Mouse (Mus musculus): ENCODE data around the gene Shank2. TPM values are rescaled to one million over a fixed set of nuclear protein-coding genes. Genes with fewer than 3 reads are reported as not detected.

Shank2 gene
- total RNA-seq, 2 experiments from 2014 or later, result 148 to 167 TPM

DNA sequence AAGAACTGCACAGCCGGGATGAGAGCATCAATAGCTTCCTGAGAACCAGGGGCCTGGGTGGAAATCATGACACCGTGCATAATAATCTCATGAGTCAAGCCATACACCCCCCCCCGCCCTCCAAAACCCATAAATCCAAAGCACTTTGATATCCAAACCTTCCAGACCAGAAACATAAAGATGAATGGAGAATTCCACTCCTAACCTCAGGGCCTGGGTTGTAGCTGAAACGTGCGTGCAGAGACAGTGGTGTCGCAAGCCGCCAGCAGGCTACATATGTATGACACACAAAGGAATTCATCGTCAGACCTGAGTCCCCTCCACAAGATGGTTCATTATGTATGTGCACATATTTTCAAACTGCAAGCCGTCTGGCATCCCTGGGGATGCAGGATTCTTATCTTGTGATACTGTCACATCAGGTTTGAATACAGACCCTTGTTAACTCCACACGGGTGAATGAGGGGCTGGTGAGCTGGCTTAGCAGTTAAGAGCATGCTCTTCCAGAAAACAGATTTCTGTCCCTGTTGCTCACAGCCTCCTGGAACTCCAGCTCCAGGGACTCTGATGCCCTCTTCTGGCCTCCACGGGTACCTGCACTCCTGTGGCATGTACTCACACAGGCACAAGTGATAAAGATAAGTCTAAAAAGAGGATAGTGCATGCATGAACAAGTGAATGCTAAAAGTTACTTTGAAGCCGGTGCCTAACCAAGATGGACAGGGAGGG is 24.5 kb downstream of the Shank2 start:
- intact Hi-C loops (cut with DNase I), result no loop called here
- DNase-seq (ENCODE audit: low spot score in 2 of 2), result no peak

DNA sequence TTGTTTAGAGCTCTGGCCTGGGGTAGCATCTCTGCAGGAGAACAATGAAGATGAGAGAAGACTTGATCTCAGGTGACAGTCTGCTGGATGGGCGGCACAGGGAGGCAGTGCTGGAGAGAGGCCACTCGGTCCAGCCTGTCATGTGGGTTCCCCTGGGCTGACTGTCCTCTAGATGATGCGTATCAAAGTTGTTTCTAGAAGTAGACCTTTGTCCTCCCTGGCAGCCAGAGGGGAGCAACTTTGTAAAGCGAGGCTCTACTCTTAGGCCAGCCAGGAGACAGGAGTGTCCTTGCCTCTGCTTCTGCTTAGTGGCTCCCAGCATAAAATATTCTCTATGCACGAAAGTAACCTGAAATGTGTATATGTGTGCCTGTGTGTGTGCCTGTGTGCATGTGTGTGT is 27.5 kb downstream of the Shank2 start:
- intact Hi-C loops (cut with DNase I), result no loop called here
- DNase-seq (ENCODE audit: low spot score in 2 of 2), result no peak

DNA sequence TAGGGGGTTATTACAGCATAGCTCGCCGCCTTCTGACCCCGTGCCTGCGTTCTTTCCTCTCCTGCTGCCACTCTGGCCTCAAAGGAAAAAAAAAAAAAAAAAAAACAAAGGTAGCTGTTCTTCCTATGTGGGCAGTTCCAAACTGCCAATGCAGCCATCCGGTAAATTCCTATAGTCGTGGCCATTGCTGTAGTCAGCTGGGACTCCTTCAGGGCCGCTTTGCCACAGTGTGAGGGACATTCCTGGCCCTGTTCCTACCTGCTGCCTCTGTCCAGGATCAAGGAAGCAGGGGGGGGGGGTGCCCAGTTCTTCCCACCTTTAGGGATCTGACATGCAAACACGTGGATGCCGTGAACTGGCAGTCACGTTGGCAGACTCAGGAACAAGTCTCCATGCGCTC is 29.1 kb downstream of the Shank2 start:
- no peak for DNase-seq (ENCODE audit: low spot score in 2 of 2)
- intact Hi-C loops (cut with DNase I), result no loop called here

DNA sequence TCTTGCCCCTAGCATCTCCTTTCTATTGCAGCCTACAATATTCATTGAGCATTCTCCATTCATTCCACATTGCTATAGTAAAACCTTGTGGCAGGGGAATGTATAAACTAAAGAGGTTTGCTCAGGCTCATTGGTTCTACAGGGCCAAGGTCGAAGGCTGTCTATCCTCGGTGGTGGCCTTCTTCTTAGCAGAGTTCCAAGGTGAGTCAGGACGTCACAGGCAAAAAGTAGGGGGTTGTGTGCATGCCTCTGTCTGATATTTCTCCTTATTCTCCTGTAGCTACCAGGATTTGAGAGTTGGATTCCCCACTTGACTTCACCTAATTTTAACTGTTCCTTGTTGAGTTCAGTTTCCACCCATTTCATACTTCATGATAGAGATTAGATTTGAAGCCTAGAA is 29.9 kb downstream of the Shank2 start:
- intact Hi-C loops (cut with DNase I), result no loop called here
- no peak for DNase-seq (ENCODE audit: low spot score in 2 of 2)

DNA sequence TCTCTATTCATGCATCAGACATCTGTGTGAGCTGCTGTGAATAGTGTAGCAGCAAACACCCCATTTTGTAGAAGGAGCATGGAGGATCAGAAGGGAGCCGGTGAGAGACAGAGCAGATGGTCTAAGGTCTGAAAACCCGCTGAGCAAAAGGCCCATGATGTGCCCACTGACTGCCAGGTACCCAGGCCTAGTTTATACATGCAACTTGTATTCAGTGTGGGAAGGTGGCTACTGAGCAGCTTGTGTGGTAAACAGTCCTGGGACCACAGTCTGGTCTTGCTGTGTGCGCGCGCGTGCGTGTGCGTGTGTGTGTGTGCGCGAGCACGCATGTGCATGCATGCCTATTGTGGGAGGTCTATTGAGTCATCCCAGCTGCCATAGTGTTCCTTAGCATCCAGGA is 35.8 kb downstream of the Shank2 start:
- peak in 1 of 2 experiments; percentile 5 for DNase-seq (ENCODE audit: low spot score in 2 of 2)

DNA sequence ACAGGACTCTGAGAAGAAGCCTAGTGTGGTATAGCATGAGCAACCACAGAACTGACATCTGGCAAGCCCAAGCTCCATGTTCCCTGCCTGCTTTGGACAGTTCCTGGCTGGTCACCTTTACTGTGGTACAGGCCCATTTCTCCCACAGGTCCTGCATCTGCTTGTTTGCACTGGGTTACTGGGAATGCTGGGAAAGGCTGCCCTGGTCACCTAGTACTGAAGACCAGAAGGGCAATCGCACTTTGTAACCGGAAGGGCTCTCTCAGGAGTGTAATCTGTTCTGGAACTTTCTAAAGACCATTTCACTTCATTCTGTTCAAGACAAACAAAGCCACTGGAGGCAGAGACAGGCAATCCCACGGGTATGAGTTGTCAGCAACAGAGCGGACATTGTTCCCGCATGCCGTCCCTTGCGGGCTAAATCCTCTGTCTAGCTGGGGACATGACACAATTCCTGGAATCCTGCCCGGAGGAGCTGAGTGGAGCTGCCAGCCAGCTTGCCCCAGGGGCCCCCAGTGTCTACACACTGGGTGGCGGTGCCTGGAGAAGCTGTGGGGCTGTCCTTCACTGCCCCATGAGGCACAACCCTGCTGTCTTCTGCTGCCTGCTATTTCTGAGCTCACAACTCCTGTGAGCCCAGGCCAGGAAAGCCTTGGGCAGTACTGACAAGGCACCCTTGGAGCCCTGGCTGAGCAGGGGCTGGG is 36.4 kb downstream of the Shank2 start:
- intact Hi-C loops (cut with DNase I), result no loop called here
- peak; percentile 38 to 60 for DNase-seq (ENCODE audit: low spot score in 2 of 2)

More for the DNA sequence above, 35.8 kb downstream of the Shank2 start:
- intact Hi-C loops (cut with DNase I), result no loop called here

DNA sequence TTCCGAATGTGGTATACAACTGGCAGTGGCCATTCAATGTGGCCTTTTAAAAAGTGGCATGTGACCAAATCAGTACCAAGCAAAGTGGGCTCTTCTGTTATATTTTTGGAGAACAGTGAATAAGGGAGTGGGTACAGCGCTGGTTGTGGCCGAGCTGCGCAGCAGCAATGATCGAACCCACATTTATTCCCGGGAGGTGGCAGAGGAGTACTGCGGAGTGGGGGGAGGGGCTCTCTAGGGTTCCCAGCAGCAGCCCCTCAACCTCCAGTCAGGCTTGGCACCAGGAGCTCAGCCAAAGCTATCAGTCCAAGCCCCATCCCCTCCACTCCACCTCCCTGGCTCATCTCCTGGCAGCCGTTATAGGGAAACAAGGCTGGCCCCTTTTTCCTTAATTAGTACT is 37.0 kb downstream of the Shank2 start:
- intact Hi-C loops (cut with DNase I), result no loop called here
- no peak for DNase-seq (ENCODE audit: low spot score in 2 of 2)

DNA sequence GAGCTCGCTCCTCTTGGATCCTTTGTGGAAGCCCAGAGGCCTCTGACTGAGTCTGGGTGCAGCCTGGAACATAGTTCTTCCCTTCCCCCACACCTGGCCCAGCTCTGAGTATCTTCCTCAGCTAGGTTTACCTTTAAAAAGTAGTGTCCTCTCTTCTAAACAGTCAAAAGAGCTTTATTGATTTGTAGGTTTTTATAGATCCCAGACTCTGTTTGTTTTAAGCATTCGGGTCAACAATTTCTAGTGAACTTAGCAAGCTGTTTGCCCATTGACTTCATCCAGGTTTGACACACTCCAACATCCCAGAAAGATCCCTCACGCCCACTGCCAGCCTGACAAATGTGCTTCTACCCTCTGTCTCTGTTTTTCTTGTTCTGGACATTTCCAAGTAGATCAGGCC is 38.6 kb downstream of the Shank2 start:
- no peak for DNase-seq (ENCODE audit: low spot score in 2 of 2)

DNA sequence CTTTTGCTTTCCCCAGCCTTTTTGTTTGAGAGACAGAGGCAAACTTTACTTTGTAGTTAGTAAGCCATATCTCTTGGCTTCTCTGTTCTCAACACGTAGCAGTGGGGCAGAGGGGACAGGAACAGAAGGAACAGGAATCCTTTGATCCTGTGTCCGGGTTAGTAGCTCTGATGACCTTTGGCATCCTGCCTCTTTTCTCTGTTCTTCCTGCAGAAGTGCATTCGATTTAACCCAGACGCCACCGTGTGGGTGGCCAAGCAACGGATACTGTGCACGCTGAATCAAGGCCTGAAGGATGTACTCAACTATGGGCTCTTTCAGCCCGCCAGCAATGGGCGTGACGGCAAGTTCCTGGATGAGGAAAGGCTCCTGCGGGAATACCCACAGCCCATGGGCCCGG is 50.3 kb downstream of the Shank2 start:
- intact Hi-C loops (cut with DNase I), result no loop called here
- DNase-seq (ENCODE audit: low spot score in 2 of 2), result no peak

More for the DNA sequence above, 38.6 kb downstream of the Shank2 start:
- intact Hi-C loops (cut with DNase I), result no loop called here

DNA sequence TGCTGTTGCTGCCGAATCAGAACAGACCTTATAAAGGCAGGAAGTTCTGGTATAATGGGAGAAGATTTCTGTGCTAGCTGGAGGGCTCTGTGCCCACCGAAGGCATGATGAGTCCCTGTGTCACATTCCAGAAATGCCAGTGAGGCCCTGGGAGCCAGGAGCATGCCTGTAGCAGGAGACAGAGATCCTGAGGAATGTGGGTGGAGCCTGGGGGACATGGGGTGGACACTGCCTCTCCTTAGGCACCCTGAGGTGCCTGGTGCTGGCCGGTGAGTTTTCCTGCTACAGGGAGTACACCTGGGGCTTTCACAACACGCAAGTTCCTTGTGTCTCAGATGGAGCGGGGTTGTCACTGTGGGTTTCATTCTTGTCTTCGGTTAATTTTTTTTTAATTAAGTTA is 53.5 kb downstream of the Shank2 start:
- no peak for DNase-seq (ENCODE audit: low spot score in 2 of 2)
- intact Hi-C loops (cut with DNase I), result loop anchor here (5.0 kb wide), 1 partner anchor 78 kb away; no protein-coding TSS in a partner anchor

DNA sequence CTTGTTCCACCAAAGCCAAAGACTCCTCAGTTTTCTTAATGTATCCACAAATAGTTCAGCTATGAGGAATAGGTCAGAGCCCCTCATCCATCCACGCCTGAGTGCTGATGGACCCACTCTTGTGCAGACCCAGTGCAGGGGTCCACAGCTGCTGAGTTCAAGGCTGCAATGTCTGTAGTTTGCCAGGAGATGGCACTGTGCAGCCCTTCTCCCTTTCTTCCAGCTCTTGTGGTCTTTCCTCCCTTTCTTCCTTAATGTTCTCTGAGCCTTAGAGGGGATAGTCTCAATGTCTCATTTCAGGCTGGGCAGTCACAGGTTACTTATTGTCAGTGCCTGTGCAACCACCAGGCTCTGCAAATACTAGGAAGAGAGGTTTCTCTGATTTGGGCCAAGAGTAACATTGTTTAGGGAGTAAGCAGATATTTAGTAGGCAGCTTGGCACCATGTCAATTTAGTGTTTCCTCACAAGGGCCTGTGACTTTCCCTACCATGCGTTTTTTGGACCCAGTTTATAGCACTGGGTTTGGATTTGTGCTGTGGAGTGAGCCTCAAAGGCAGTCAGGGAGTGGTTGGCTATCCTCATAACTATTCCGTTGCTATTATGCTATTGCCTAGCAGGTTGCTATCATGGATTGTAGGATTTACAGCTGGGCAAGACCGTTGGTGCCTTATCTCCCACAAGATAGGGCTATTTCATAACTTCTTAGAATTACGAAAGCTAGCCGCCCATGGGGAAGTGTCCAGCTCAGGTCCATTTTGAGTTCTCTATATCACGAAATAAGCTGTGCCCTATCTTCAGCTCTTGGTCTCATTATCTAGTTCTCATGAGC is 54.2 kb downstream of the Shank2 start:
- intact Hi-C loops (cut with DNase I), result loop anchor here (5.0 kb wide), 1 partner anchor 79 kb away; no protein-coding TSS in a partner anchor
- no peak for DNase-seq (ENCODE audit: low spot score in 2 of 2)

DNA sequence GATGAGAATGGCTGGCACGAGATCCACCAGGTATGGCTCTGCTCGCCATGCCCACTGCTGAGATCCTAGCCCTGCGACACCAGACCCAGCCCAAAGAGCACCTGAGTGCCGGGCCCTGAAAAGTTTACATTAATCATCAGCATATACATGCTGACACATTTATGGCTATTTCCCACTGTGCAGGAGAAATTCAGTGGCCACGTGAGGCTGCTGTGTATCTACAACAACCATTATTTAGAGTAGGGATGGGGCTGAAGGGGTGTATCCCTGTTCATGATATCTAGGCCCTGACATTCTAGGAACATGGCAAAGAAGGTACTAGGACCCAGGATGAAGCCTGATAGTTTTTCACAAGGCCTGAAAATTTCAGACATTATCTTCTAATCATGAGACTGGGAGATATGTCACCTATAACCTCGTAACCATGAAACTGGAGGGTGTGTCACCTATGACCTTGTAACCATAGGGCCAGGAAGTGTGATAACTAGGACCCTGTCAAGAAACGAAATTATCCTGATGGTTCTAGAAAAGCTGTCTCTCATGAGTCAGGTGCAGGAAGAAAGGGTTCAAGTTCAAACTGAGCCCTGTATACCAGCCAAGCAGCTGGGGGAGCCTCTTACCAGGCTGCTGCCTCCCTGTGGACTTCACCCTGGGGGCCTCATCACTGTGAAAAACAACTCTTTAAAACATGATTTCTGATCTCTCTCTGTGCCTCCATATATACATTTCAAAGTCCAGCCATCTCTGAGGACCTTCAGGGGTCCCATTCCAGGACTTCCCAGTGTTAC is 68.6 kb downstream of the Shank2 start:
- no peak for DNase-seq (ENCODE audit: low spot score in 2 of 2)
- intact Hi-C loops (cut with DNase I), result loop anchor here (10.0 kb wide), 1 partner anchor 514 kb away; the partner anchor contains the start of gene Fadd

DNA sequence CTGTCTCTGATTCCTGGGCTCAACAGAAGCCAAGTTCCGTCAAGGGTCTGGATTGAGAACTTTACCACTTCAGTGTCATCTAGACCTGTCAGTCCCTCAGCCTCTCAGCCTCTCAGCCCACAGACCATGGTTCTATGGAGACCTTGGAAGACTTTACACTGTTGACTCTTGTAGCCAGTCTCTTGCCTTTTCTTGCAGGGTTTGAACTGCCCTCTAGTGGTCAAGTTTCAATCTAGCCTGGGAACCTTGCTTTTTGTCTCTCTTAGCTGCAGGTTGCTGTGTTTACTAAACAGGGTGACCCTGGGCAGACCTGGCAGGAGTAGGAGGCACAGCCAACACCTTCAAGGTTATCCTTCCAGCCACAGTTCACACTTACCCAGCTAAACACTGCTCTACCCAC is 70.5 kb downstream of the Shank2 start:
- intact Hi-C loops (cut with DNase I), result loop anchor here (1.0 to 10.0 kb wide), 3 partner anchors 93 to 513 kb away; partner anchors contain the start of gene Fadd

DNA sequence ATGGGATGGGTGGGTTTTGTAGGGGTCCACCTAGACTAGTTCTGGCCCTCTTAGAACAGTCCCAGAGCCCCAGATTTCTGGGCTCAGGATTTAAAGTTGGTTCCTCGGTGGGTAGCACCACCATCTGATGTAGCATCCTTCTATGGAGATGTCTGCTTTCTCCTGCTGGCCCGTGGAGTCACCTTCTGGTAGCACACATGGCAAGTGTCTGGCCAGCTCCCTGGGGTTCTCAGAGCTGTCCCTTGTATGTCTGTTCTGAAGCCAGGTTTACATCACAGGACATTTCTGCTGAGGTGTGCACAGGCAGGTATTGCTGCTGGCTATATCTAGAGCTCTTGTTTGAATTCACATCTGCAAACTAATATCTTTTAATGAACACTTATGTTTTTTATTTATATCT is 71.1 kb downstream of the Shank2 start:
- intact Hi-C loops (cut with DNase I), result loop anchor here (1.0 to 10.0 kb wide), 3 partner anchors 94 to 512 kb away; partner anchors contain the start of gene Fadd
- no peak for DNase-seq (ENCODE audit: low spot score in 2 of 2)

More for the DNA sequence above, 70.5 kb downstream of the Shank2 start:
- peak; percentile 44 to 49 for DNase-seq (ENCODE audit: low spot score in 2 of 2)

DNA sequence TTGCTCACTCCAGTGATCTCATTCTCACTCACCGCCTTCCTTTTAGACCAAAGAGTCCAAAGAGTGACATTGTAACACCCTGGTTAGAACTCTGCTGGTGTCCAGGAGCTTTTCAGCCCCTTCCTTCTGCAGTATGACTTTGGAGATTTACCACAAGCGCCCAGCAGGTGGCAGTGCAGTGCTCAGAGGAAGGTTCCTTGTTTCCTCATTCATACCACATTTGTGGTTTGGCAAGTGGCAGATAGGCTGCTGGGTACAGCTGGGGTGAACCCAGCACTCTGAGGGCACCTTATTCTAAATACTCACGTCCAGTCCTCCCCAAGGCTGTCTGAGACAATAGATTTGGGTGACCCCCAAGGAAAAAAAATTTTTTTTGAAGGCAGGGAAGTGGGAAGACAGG is 73.0 kb downstream of the Shank2 start:
- intact Hi-C loops (cut with DNase I), result loop anchor here (1.0 to 10.0 kb wide), 2 partner anchors 245 to 510 kb away; partner anchors contain the start of gene Fadd
- DNase-seq (ENCODE audit: low spot score in 2 of 2), result peak; percentile 75 to 77

DNA sequence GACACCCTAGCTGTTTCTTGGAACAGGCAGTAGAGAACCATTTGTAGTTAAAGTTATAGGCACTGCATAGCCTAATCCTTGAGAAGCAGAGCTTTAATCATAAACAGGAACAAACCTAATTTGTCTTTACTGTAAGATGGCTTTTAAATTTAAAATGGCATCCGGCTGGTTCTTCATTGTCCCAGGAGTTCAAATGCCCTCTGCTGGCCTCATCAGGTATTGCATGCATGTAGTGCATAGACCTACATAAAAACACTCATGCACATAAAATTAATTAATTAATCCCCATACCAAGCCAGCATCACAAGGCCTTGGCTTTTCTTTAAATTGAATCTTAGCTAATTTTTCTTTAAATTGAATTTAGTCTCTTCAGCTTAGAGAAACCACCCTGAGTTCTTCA is 76.9 kb downstream of the Shank2 start:
- intact Hi-C loops (cut with DNase I), result loop anchor here (10.0 kb wide), 1 partner anchor 506 kb away; the partner anchor contains the start of gene Fadd
- no peak for DNase-seq (ENCODE audit: low spot score in 2 of 2)

DNA sequence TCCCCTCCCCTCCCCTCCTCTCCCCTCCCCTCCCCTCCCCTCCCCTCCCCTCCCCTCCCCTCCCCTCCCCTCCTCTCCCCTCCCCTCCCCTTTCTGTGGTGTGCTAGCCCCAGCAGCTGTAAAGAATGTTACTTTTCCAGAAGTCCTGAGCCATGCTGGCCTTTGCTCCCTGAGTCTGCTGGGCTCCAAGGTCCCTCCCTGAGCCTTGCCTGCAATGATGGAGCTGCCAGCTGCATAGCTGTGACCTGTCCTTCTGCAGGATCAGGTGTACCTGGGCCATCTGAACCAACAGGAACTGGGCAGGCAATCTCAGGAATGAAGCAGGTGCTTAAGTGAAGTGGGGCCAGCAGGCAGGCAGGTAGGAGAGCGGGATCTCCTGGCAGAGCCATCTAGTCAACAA is 78.1 kb downstream of the Shank2 start:
- intact Hi-C loops (cut with DNase I), result loop anchor here (2.0 to 10.0 kb wide), 3 partner anchors 102 to 505 kb away; partner anchors contain the start of gene Fadd
- DNase-seq (ENCODE audit: low spot score in 2 of 2), result no peak

DNA sequence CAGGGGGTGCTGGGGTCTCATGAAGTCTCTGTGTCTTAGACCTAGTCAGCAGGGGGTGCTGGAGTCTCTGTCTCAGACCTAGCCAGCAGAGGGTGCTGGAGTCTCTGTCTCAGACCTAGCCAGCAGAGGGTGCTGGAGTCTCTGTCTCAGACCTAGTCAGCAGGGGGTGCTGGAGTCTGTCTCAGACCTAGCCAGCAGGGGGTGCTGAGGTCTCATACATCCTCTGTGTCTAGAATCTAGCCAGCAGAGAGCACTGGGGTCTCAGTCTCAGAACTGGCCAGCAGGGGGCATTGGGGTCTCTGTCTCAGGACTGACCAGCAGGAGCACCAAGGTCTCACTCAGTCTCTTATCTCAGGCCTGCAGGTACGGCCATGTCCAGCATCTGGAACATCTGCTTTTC is 79.7 kb downstream of the Shank2 start:
- intact Hi-C loops (cut with DNase I), result loop anchor here (2.0 to 5.0 kb wide), 2 partner anchors 101 to 345 kb away; no protein-coding TSS in a partner anchor
- DNase-seq (ENCODE audit: low spot score in 2 of 2), result peak; percentile 37 to 72

DNA sequence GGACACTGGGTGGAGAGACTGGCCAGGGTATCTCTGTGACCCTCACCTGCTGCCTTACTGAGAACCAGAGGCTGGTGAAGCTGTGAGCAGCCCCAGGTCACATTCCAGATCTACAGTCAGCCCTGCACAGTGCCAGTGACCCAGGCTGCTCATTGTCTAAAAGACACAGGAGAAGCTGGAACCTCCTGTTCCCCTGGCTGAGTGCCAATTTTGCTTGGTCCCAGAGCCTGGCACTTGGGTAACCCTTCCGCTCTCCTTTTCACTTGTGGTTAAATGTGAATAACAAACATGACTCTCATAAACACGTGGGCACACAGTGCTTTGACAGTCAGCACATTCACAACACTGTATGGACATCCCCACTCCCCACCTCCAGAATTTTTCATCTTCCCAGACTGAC is 80.2 kb downstream of the Shank2 start:
- intact Hi-C loops (cut with DNase I), result loop anchor here (2.0 to 5.0 kb wide), 2 partner anchors 100 to 345 kb away; no protein-coding TSS in a partner anchor

More for the DNA sequence above, 80.2 kb downstream of the Shank2 start:
- DNase-seq (ENCODE audit: low spot score in 2 of 2), result no peak

All from left cerebral cortex, postnatal 25 days (tissue).